Mouse (Mus musculus): Measurements from ENCODE around the gene Wfdc17.

The Wfdc17 gene

GRCm38 (mm10) chr11:83740443-83740991, 36.7 kb downstream of the Wfdc17 start:
- no peak for DNase-seq (ENCODE audit: low spot score)

GRCm38 (mm10) chr11:83741841-83742240, 38.0 kb downstream of the Wfdc17 start:
- no peak for DNase-seq (ENCODE audit: low spot score)

- no peak for DNase-seq (ENCODE audit: low spot score)
Observed at GRCm38 (mm10) chr11:83742731-83743355, 39.1 kb downstream of the Wfdc17 start.

- DNase-seq (ENCODE audit: low spot score) = no peak
Observed at GRCm38 (mm10) chr11:83743525-83743924, 39.7 kb downstream of the Wfdc17 start.

- DNase-seq (ENCODE audit: low spot score) = peak; percentile 8
Observed at GRCm38 (mm10) chr11:83746152-83746551, 42.4 kb downstream of the Wfdc17 start.

- no peak for DNase-seq (ENCODE audit: low spot score)
Observed at GRCm38 (mm10) chr11:83746681-83747080, 42.9 kb downstream of the Wfdc17 start, which contains the start of gene Wfdc21. Gene Wfdc21, plus strand, starts transcription at chr11:83746940.

GRCm38 (mm10) chr11:83747376-83748265, 43.8 kb downstream of the Wfdc17 start:
- no peak for DNase-seq (ENCODE audit: low spot score)

GRCm38 (mm10) chr11:83753581-83754181, 49.9 kb downstream of the Wfdc17 start, which contains the start of gene Heatr6:
Gene Heatr6, plus strand, starts transcription at chr11:83753696.
- peak; percentile 89 for DNase-seq (ENCODE audit: low spot score)

GRCm38 (mm10) chr11:83754227-83754626, 50.4 kb downstream of the Wfdc17 start:
- DNase-seq (ENCODE audit: low spot score) = no peak
